Mouse (Mus musculus): ENCODE measurements around the gene Tuba1b.
A peak's percentile ranks its signal among the peaks of the same experiment; 100 is the strongest.
"Not testable (repeated sequence)": the region's sequence is repeated elsewhere in the genome, so short reads cannot be mapped to it uniquely, and the experiment has no call there.

Gene Tuba1b

GRCm38 (mm10) chr15:98921510-98921909 lies 12.9 kb downstream of the Tuba1b start:
- no peak for DNase-seq

GRCm38 (mm10) chr15:98918499-98918895 lies 15.9 kb downstream of the Tuba1b start:
- DNase-seq = not testable (repeated sequence)

- DNase-seq = peak; percentile 99
Observed at GRCm38 (mm10) chr15:98917538-98918498, 16.5 kb downstream of the Tuba1b start, which contains the start of gene Lmbr1l. TSS of gene Lmbr1l (minus strand) at chr15:98918231.

- DNase-seq = no peak
Observed at GRCm38 (mm10) chr15:98917091-98917490, 17.3 kb downstream of the Tuba1b start.

GRCm38 (mm10) chr15:98916016-98916415 lies 18.3 kb downstream of the Tuba1b start:
- no peak for DNase-seq

GRCm38 (mm10) chr15:98914903-98915302 lies 19.5 kb downstream of the Tuba1b start:
- DNase-seq = no peak

- DNase-seq = peak; percentile 49
Observed at GRCm38 (mm10) chr15:98904692-98905091, 29.7 kb downstream of the Tuba1b start.

GRCm38 (mm10) chr15:98902600-98902999 lies 31.8 kb downstream of the Tuba1b start:
- no peak for DNase-seq

- DNase-seq = no peak
Observed at GRCm38 (mm10) chr15:98901530-98901929, 32.8 kb downstream of the Tuba1b start.

GRCm38 (mm10) chr15:98897928-98898800 lies 36.2 kb downstream of the Tuba1b start, which contains the start of gene Dhh:
TSS of gene Dhh (minus strand) at chr15:98898540.
- DNase-seq = no peak

- no peak for DNase-seq
Observed at GRCm38 (mm10) chr15:98897495-98897894, 36.9 kb downstream of the Tuba1b start.

- DNase-seq = no peak
Observed at GRCm38 (mm10) chr15:98895635-98896589, 38.5 kb downstream of the Tuba1b start.

GRCm38 (mm10) chr15:98894746-98895634 lies 39.4 kb downstream of the Tuba1b start:
- no peak for DNase-seq

GRCm38 (mm10) chr15:98893940-98894745 lies 40.2 kb downstream of the Tuba1b start, which contains the start of gene Rhebl1:
TSS of gene Rhebl1 (minus strand) at chr15:98894540.
- DNase-seq = peak; percentile 20

- no peak for DNase-seq
Observed at GRCm38 (mm10) chr15:98893036-98893435, 41.3 kb downstream of the Tuba1b start.

GRCm38 (mm10) chr15:98891907-98892606 lies 42.3 kb downstream of the Tuba1b start:
- DNase-seq = peak; percentile 52

GRCm38 (mm10) chr15:98891198-98891742 lies 43.1 kb downstream of the Tuba1b start:
- DNase-seq = no peak

- no peak for DNase-seq
Observed at GRCm38 (mm10) chr15:98887526-98887925, 46.8 kb downstream of the Tuba1b start.
